Mouse (Mus musculus) limb, embryonic 14.5 days (tissue): ENCODE measurements around the gene Tspan14. TPM values are rescaled to one million over a fixed set of nuclear protein-coding genes. Genes with fewer than 3 reads are reported as not detected.
A peak's percentile ranks its signal among the peaks of the same experiment; 100 is the strongest.

ENCODE experiments used
- ATAC-seq: fragments of 200-750 bp; cut with Nextera tagmentation; 2 replicates; pipeline ENCODE4 v1.8.0; 2017; ENCODE audit warnings: low read depth, moderate number of reproducible peaks, moderate TSS enrichment; ENCODE audit not compliant: low FRiP score
- DNase-seq: peaks from one replicate; pipeline ENCODE4 v3.0.0-alpha.2; 2015; ENCODE audit warnings: low spot score
- H3K27ac ChIP-seq: fragments of 300-500 bp; sonication (generic); replicated peaks from 2 replicates; pipeline ENCODE4 v1.5.1; 2014; ENCODE audit warnings: low read depth, mild to moderate bottlenecking, low read length, moderate library complexity, mixed read lengths
- H3K27me3 ChIP-seq: fragments of 300-500 bp; sonication (generic); 2 replicates; pipeline ENCODE4 v1.6.1; 2014; ENCODE audit warnings: low read length, mixed read lengths; ENCODE audit not compliant: control insufficient read depth, insufficient read depth
- H3K36me3 ChIP-seq: fragments of 300-500 bp; sonication (generic); 2 replicates; pipeline ENCODE4 v1.6.1; 2014; ENCODE audit warnings: mild to moderate bottlenecking, low read length, moderate library complexity, mixed read lengths; ENCODE audit not compliant: control insufficient read depth, insufficient read depth
- H3K4me1 ChIP-seq: fragments of 300-500 bp; sonication (generic); 2 replicates; pipeline ENCODE4 v1.6.1; 2014; ENCODE audit warnings: antibody characterized with exemption, low read length, mixed read lengths; ENCODE audit not compliant: control insufficient read depth, insufficient read depth
- H3K4me2 ChIP-seq: fragments of 300-500 bp; sonication (generic); replicated peaks from 2 replicates; pipeline ENCODE4 v1.6.1; 2014; ENCODE audit warnings: low read depth, mild to moderate bottlenecking, low read length, moderate library complexity; ENCODE audit not compliant: severe bottlenecking
- H3K4me3 ChIP-seq: fragments of 300-500 bp; sonication (generic); replicated peaks from 2 replicates; pipeline ENCODE4 v1.5.1; 2014; ENCODE audit warnings: low read length
- H3K9ac ChIP-seq: fragments of 300-500 bp; sonication (generic); 2 replicates; pipeline ENCODE4 v1.6.1; 2014; ENCODE audit warnings: mild to moderate bottlenecking, low read depth, low read length, moderate library complexity; ENCODE audit not compliant: severe bottlenecking
- H3K9me3 ChIP-seq: fragments of 300-500 bp; sonication (generic); 2 replicates; pipeline ENCODE4 v1.6.1; 2016; ENCODE audit warnings: low read length; ENCODE audit not compliant: control insufficient read depth
- POLR2A ChIP-seq: fragments of 200-500 bp; IDR thresholded peaks from 2 replicates; pipeline ENCODE4 v1.8.0; 2012; ENCODE audit warnings: inconsistent platforms, mild to moderate bottlenecking, moderate library complexity, borderline replicate concordance; ENCODE audit not compliant: insufficient read depth, insufficient read length; ENCODE audit errors: extremely low read depth
- WGBS: fragments of 180-500 bp; shearing (Covaris S2); extraction: QIAGEN DNeasy Blood & Tissue Kit; methylation state at CpG from one replicate; pipeline ENCODE4 v1.1.7; 2014; 5-methylcytosine and 5-hydroxymethylcytosine counted together
- polyA plus RNA-seq, 2 experiments: library from polyadenylated mRNA; depleted of rRNA in 1 of 2; stranded (reverse) in 1 of 2; unstranded in 1 of 2; fragments of >200 nt; fragmentation: Nextera tagmentation in 1 of 2; extraction: Ambion mirVana in 1 of 2; gene quantifications; 2 replicates each; pipeline versions ENCODE4 v1.2.1 to v1.2.3; 2012 to 2014

Tspan14 gene
- polyA plus RNA-seq, 2 experiments: 75.2 to 75.5 TPM

DNA sequence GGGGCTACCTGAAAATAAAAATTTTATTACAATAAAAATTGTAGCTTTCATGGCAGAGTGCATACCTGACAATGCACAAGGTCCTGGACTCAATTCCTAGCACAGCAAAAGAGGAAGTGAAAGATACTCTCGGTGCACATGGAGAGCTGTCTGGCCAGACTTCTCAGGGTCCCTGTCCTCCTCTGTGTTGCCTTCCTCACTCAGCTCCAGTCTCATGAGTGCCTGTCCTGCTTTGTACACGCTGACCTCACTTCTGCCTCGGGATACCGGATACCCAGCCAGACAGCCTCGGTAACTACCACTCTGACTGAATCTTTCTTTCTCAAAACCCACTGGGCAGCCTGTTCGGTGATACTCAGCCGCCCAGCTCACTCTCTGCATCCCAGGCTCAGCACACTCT lies 33.3 kb downstream of the Tspan14 start:
- Histone ChIP-seq H3K27ac (no peak overlapping the region), H3K4me3 (no peak overlapping the region), H3K9me3 (no peaks in the 10 kb centered on the region), H3K4me2 (no peak overlapping the region), H3K27me3 (no peaks in the 10 kb centered on the region), H3K4me1 (peaks cover 9% of the 10 kb centered on the region), H3K9ac (no peak overlapping the region), H3K36me3 (no peaks in the 10 kb centered on the region)
- WGBS: 83% methylated on average over 7 of the region's 7 CpGs
- ATAC-seq: no peak
- TF ChIP-seq POLR2A: no peak
- no peak for DNase-seq

DNA sequence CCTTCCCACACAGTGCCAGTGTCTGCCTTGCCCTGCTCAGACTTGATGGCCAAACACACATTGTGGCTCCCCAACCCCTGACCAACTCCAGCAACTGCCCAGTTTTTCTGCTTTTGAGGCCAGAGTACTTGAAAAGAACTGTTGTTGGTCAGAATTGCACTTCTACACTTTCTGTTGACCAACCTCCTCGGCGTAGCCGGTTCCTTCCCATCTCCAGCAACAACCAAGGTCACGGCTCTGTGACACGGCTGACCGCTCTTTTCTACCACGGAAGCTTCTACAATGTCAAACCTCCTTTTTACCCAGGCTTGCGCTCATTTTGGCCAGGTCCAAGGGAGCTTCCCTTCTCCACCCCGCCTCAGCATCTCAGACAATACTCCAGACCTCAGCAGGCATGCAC lies 34.4 kb downstream of the Tspan14 start:
- no peaks in the 10 kb centered on the region for H3K9me3 ChIP-seq
- no peak for ATAC-seq
- H3K36me3 ChIP-seq: no peaks in the 10 kb centered on the region
- WGBS: 97% methylated on average over 9 of the region's 9 CpGs
- no peak overlapping the region for H3K9ac ChIP-seq
- no peak overlapping the region for H3K4me3 ChIP-seq
- no peak for TF ChIP-seq POLR2A
- DNase-seq: no peak
- H3K4me1 ChIP-seq: peaks cover 9% of the 10 kb centered on the region
- H3K27me3 ChIP-seq: no peaks in the 10 kb centered on the region
- H3K4me2 ChIP-seq: no peak overlapping the region
- H3K27ac ChIP-seq: no peak overlapping the region

DNA sequence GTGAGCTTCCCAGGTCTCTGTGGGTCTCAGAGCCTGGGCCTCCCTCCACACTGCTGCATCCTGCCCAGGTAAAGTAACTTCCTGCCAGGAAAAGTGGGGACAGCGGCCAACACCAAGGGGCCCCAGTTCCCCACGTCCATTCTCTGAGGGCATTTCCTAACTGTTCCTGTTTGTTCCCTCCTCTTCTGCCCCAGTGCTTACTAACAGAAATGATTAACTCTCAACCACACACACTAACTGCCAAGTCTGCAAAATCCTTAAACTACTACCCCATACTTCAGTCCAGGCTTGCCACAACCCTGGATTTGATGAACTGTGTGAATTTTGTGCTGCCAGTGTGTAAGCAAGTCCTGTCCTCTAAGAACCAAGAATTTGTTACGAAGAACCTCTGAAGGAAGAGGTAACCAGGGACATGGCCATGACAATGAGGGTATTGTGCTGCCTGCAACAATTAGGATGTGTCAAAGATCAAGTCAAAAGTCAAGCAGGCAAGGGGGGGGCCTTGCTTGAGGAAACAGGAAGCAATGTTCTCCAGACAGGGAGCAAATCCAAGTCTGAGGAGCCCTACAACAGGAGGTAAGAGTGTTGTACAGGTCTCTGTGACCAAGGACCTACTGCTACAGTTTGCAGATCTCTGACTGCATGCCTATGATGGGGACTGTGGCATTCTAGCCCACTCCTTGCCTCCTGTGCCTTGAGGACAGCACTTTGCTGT lies 35.3 kb downstream of the Tspan14 start:
- no peak for TF ChIP-seq POLR2A
- ATAC-seq (no peak), DNase-seq (no peak)
- Histone ChIP-seq H3K4me2 (no peak overlapping the region), H3K4me1 (peaks cover 9% of the 10 kb centered on the region), H3K9ac (no peak overlapping the region), H3K36me3 (no peaks in the 10 kb centered on the region), H3K27me3 (no peaks in the 10 kb centered on the region), H3K4me3 (no peak overlapping the region), H3K9me3 (no peaks in the 10 kb centered on the region), H3K27ac (0 out of 2 replicates have a peak overlapping the region, but pooled peaks have one; percentile 33)
- 57% methylated on average over 3 of the region's 3 CpGs for whole genome bisulfite sequencing

DNA sequence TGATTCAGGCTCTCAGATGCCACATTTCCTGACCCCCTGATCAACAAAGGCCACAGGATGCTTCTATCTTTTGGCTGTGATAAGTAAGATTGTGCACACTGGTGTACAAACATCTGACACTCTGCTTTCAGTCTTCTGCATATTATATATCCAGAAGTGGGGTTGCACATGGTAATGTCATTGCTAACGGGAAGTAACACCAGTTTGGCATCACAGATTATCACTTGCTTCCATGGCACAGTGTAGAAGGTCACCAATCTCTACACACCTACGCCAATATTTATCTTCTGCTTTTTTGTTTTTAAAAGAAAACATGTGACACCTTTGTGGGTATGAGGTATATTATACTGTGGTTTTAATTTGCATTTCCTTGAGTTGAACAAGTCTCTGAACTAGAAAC lies 36.7 kb downstream of the Tspan14 start:
- no peaks in the 10 kb centered on the region for H3K9me3 ChIP-seq
- no peak overlapping the region for H3K27ac ChIP-seq
- H3K27me3 ChIP-seq: no peaks in the 10 kb centered on the region
- no peak overlapping the region for H3K9ac ChIP-seq
- no peak overlapping the region for H3K4me3 ChIP-seq
- peaks cover 9% of the 10 kb centered on the region for H3K4me1 ChIP-seq
- no peak for TF ChIP-seq POLR2A
- 89% methylated on average over 2 of the region's 2 CpGs for WGBS
- H3K36me3 ChIP-seq: no peaks in the 10 kb centered on the region
- H3K4me2 ChIP-seq: no peak overlapping the region
- no peak for ATAC-seq
- no peak for DNase-seq

DNA sequence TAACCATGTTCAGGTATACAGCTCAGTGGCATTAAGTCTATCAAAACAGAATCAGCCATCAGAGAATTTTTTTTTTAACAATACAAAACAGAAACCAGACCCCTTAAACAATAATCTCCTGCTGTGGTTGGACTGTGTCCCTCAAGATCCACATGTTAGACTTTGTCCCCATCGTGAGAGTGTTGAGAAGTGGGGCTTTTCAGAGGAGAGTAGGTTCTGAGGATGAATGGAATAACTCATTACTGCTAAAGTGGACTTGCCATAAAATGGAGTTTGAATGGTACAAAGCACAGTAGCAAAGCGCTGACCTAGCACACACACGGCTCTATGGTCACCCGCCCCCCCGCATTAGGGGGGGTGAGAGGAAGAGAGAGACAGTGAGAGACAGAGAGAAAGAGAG lies 37.7 kb downstream of the Tspan14 start:
- no peak overlapping the region for H3K4me3 ChIP-seq
- H3K4me2 ChIP-seq: no peak overlapping the region
- ATAC-seq (no peak), DNase-seq (no peak)
- 74% methylated on average over 5 of the region's 5 CpGs for WGBS
- H3K27ac ChIP-seq: no peak overlapping the region
- no peaks in the 10 kb centered on the region for H3K9me3 ChIP-seq
- H3K27me3 ChIP-seq: no peaks in the 10 kb centered on the region
- TF ChIP-seq POLR2A: no peak
- H3K4me1 ChIP-seq: peaks cover 9% of the 10 kb centered on the region
- no peaks in the 10 kb centered on the region for H3K36me3 ChIP-seq
- H3K9ac ChIP-seq: no peak overlapping the region
